Mouse (Mus musculus): ENCODE results near the gene Naif1. TPM values are rescaled to one million over a fixed set of nuclear protein-coding genes. Genes with fewer than 3 reads are reported as not detected.

Gene Naif1
- 1 to 10 TPM; 4.1 to 4.2 TPM for total RNA-seq (2021)

GRCm38 (mm10) chr2:32449761-32450754, at the start of gene Naif1:
TSS of gene Naif1 (plus strand) at chr2:32450457.
- peak in 1 of 2 experiments; percentile 22 for DNase-seq (ENCODE audit: extremely low spot score in 1 of 2, low spot score in 1 of 2)

- peak; percentile 90 to 100 for DNase-seq (ENCODE audit: extremely low spot score in 1 of 2, low spot score in 1 of 2)
These were observed 45.6 kb upstream of the Naif1 start for GRCm38 (mm10) chr2:32404663-32405062.

- no peak for DNase-seq (ENCODE audit: extremely low spot score in 1 of 2, low spot score in 1 of 2)
These were observed 43.0 kb upstream of the Naif1 start for GRCm38 (mm10) chr2:32407144-32407824.

- no peak for DNase-seq (ENCODE audit: extremely low spot score in 1 of 2, low spot score in 1 of 2)
These were observed 41.5 kb upstream of the Naif1 start for GRCm38 (mm10) chr2:32408429-32409424.

- no peak for DNase-seq (ENCODE audit: extremely low spot score in 1 of 2, low spot score in 1 of 2)
These were observed 38.9 kb upstream of the Naif1 start for GRCm38 (mm10) chr2:32411407-32411806.

- DNase-seq (ENCODE audit: extremely low spot score in 1 of 2, low spot score in 1 of 2), result no peak
These were observed 37.3 kb upstream of the Naif1 start for GRCm38 (mm10) chr2:32412742-32413531.

GRCm38 (mm10) chr2:32413936-32414335, 36.3 kb upstream of the Naif1 start:
- no peak for DNase-seq (ENCODE audit: extremely low spot score in 1 of 2, low spot score in 1 of 2)

GRCm38 (mm10) chr2:32415801-32416200, 34.5 kb upstream of the Naif1 start:
- DNase-seq (ENCODE audit: extremely low spot score in 1 of 2, low spot score in 1 of 2), result no peak

GRCm38 (mm10) chr2:32416556-32416955, 33.7 kb upstream of the Naif1 start:
- no peak for DNase-seq (ENCODE audit: extremely low spot score in 1 of 2, low spot score in 1 of 2)

GRCm38 (mm10) chr2:32417486-32417885, 32.8 kb upstream of the Naif1 start:
- no peak for DNase-seq (ENCODE audit: extremely low spot score in 1 of 2, low spot score in 1 of 2)

- DNase-seq (ENCODE audit: extremely low spot score in 1 of 2, low spot score in 1 of 2), result no peak
These were observed 31.7 kb upstream of the Naif1 start for GRCm38 (mm10) chr2:32418430-32419151.

- no peak for DNase-seq (ENCODE audit: extremely low spot score in 1 of 2, low spot score in 1 of 2)
These were observed 30.9 kb upstream of the Naif1 start for GRCm38 (mm10) chr2:32419359-32419758.

- DNase-seq (ENCODE audit: extremely low spot score in 1 of 2, low spot score in 1 of 2), result no peak
These were observed 30.1 kb upstream of the Naif1 start for GRCm38 (mm10) chr2:32420066-32420608.

GRCm38 (mm10) chr2:32420647-32421046, 29.6 kb upstream of the Naif1 start:
- no peak for DNase-seq (ENCODE audit: extremely low spot score in 1 of 2, low spot score in 1 of 2)

- DNase-seq (ENCODE audit: extremely low spot score in 1 of 2, low spot score in 1 of 2), result no peak
These were observed 28.4 kb upstream of the Naif1 start for GRCm38 (mm10) chr2:32421851-32422251.

- DNase-seq (ENCODE audit: extremely low spot score in 1 of 2, low spot score in 1 of 2), result no peak
These were observed 26.6 kb upstream of the Naif1 start for GRCm38 (mm10) chr2:32423481-32424331.

GRCm38 (mm10) chr2:32424796-32425195, 25.5 kb upstream of the Naif1 start:
- no peak for DNase-seq (ENCODE audit: extremely low spot score in 1 of 2, low spot score in 1 of 2)

- DNase-seq (ENCODE audit: extremely low spot score in 1 of 2, low spot score in 1 of 2), result no peak
These were observed 24.7 kb upstream of the Naif1 start for GRCm38 (mm10) chr2:32425568-32425967.
